Mouse (Mus musculus) lung, postnatal 14 days (tissue): ENCODE measurements around the gene Inpp5a.

Source experiments
- DNase-seq: peaks from one replicate; pipeline ENCODE4 v3.0.0; 2021

Inpp5a gene

GRCm38 (mm10) chr7:139584221-139585175 lies 195.6 kb downstream of the Inpp5a start:
- DNase-seq, result no peak

- no peak for DNase-seq
Observed at GRCm38 (mm10) chr7:139585183-139585821, 196.4 kb downstream of the Inpp5a start.

GRCm38 (mm10) chr7:139587919-139588318 lies 199.0 kb downstream of the Inpp5a start:
- no peak for DNase-seq

- DNase-seq, result peak; percentile 37
Observed at GRCm38 (mm10) chr7:139590302-139590701, 201.4 kb downstream of the Inpp5a start.

- no peak for DNase-seq
Observed at GRCm38 (mm10) chr7:139591311-139591710, 202.4 kb downstream of the Inpp5a start.

GRCm38 (mm10) chr7:139595311-139595710 lies 206.4 kb downstream of the Inpp5a start:
- DNase-seq, result no peak

- no peak for DNase-seq
Observed at GRCm38 (mm10) chr7:139595862-139596261, 207.0 kb downstream of the Inpp5a start.

GRCm38 (mm10) chr7:139610328-139610727 lies 221.4 kb downstream of the Inpp5a start:
- no peak for DNase-seq

- DNase-seq, result peak; percentile 57
Observed at GRCm38 (mm10) chr7:139615767-139616766, 227.2 kb downstream of the Inpp5a start.

- DNase-seq, result no peak
Observed at GRCm38 (mm10) chr7:139622568-139622967, 233.7 kb downstream of the Inpp5a start.

- no peak for DNase-seq
Observed at GRCm38 (mm10) chr7:139625156-139625555, 236.2 kb downstream of the Inpp5a start.
